Mouse (Mus musculus) layer of hippocampus, postnatal 10 days (tissue): ENCODE data around the gene 1700010I14Rik. TPM values are rescaled to one million over a fixed set of nuclear protein-coding genes. Genes with fewer than 3 reads are reported as not detected.
A peak's percentile ranks its signal among the peaks of the same experiment; 100 is the strongest.

Source experiments
- DNase-seq, 2 experiments: peaks; one replicate each; pipeline ENCODE4 v3.0.0; 2021; ENCODE audit warnings: low spot score in 2 of 2
- long read RNA-seq: library from polyadenylated mRNA; stranded (forward); transcript quantifications from one replicate; pipeline ENCODE4 v2.0.0, GENCODE M21; 2023
- total RNA-seq, 2 experiments: library from RNA; stranded (reverse); gene quantifications; 2 replicates each; pipeline ENCODE4 v1.2.3; 2021

1700010I14Rik gene
- 1 to 10 TPM; 1.7 to 2.3 TPM for total RNA-seq
- long read RNA-seq, partial matches to known transcripts, result 0 of 2 reads
- long read RNA-seq, other reads (novel, unspliced or antisense), result 0 of 2 reads

DNA sequence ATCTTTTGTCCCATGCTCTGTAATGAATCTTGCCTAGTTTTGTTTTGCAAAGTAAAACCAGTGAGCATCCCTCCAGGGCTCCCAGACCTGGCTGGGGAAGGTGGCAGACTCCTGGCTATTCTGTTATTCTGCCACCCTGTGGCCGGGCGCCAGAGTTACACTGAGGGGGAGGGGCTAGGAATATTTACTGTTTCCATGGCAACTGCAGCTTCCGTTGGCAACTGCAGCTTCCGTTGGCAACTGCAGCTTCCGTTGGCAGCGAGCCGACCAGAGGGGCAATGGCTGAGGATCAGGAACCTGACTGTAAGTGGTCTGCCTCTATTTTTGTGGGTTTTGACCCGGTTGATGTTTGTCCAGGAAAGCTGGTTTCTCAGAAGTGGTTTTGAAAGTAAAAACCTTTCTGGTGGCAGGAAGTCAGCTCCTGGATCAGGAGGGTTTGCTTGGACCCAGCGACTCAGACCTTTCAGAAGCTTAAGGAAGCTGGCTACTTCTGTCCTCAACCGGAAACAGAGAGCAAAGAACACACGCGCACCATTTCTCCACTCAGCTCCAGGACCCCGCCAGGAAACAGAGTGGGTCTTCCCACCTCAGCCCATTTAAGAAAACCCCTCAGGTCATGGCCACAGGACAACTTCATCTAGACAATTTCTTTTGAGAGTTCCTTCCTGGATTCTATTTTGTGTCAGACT is at the start of gene 1700010I14Rik:
TSS of gene 1700010I14Rik (plus strand) at position 215 of the 689 bp plus-strand sequence.
- peak; percentile 95 for DNase-seq

DNA sequence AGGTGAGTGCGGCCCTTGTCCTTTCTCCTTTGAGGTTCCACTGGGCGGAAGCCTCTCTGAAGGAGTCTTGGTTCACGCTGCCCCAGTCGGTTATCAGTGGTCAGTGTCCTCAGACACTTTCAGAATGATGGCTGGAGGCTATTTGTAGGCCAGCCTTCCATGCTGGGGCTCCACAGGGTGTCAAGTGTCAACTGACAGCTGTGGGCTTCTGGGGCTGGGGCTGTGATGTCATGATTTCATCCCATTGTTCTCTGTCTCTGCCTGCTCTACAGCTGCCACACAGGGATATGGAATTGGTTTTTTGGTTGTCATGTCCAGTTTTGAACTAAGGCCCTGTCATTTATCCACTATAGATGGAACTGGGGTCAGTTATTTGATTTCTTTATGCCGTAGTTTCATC is 36.5 kb upstream of the 1700010I14Rik start:
- no peak for DNase-seq

DNA sequence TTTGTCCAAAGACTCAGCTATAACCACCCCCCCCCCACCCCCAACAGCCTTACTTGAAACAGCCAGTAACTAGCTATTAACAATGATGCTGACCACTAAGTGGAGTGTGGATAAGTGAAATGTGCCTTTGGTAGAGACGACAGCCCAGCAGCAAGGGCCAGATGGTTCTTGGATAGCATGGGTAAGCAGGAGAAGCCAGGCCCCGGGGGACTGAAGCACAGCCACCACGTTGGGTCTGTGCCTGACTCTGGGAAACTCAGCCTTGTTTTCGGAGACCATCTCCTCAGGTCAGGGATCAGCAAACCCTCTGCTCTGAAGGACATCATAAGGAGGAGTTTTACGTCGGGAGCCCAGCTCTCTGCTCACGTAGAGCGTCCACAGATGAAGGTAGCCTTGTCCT is 35.2 kb upstream of the 1700010I14Rik start:
- DNase-seq, result no peak

DNA sequence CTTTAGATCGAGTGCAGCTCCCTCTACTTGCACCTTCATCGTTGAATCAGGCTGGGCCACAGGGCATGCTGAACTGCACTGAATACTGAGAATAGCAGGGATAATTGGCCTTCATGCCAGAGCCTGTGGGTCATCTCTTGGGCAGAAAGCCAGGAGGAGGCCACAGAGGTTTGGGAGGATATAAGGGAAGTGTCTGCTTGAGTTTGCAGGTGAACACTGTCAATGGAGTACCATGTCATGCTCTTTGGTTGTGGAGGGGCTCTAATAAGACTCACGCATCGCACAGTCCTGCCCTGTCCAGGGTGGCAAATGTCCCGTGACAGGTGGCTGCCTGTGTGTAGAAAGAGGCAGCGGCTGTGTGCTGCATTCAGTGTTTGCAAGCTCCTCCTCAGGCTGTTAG is 30.0 kb upstream of the 1700010I14Rik start:
- no peak for DNase-seq

DNA sequence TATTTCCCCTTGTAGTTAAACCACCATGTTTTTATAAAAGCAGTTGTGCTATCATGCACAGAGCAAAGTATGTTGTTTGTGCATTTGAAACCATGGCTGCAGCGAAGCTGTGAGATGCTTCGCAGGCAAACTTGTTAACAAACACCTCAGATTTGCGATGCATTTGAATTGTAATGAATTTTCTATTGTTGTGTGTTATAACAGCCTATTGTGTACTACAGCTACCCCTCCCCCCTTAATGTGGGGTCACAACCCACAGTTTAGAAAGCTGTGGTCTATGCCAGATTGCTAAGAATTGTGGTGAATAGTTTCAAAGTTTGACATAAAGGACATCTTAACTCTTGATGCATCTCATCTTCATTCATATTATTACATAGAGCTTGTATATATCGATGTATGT is 27.7 kb upstream of the 1700010I14Rik start:
- no peak for DNase-seq

DNA sequence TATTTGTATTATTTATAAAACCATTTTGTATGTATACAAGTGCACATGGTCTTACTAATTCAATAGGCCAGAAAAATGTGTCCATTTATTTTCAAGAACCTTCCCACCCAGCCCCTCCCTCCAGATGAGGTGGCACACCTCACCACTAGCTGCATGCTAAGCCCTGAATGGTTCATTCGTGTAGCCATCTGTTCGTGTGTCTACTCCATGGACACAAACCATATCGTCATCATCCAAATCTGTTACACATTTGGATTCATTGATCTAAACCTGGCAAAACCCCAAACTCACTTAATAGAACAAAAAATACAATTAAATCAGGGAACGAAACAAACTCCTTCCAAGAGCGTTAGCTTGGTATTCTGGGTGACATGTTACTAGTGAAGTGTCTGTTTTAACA is 27.0 kb upstream of the 1700010I14Rik start:
- no peak for DNase-seq

DNA sequence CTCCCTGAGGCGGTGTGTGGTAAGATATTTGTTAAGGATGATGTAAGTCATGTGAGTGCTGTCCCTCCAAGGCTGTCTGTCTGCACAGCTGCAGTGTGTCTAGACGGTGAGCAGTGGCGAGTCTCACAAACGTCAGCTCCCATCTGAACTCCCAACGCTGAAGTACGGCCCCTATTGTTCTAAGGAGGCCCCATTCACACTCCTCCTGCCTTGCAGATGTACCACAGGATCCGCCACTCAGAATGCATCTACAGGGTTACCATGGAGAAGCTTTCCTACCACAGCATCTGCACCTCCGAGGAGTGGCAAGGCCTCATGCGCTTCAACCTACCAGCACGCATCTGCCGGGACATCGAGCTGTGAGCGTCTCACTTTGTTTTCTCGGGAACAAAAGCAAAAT is 26.5 kb upstream of the 1700010I14Rik start:
- DNase-seq, result no peak

DNA sequence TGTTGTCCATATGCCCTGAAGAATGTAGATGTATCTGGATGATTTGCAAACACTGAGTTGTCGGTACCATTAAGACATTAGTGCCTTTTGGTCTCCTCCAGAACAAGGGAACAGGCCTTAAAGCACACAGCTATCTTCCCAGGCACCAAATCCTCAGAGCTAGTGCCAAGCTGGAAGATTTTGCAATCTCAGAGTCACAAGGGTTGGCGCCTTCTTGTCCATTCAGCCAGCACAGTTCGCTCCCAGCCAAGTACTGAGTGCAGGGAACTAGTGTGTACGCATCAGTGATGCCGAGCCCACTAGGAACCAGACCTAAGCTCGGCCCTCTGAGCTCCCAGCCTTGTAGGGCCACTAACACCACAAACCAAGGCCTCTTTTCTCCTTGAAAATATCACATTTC is 23.0 kb upstream of the 1700010I14Rik start:
- no peak for DNase-seq

DNA sequence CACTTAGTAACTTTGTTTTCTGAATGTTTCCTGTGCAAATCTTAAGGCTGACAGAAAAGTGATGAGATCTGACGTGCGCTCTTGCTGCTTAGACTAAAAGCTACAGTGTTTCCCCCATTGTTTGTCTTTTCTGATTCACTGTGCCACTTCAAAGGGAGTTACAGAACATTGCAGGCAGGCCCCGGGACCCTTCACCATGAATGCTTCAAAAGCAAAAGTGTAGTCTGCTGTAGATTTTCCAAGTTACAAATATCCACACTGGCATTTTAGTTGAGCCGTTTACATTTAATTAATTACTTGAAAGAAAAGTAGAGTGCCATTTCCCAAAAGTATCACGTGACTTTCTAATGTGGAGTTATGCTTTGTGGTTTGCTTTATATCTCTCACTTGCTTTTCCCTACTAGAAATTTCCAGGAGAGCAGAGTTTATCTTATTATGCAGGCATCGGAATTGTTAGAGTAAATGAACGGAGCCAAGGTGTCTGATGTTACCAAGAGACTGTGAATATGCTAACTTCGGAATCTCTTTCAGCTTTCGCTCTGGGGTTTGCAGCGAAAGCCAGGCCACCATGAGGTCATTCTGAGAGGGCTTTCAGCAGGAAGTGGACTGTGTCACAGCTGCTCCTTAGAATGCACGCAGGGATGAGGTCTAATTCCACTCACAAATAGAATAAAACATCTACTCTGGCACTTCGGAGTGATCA is 15.8 kb upstream of the 1700010I14Rik start:
- no peak for DNase-seq

DNA sequence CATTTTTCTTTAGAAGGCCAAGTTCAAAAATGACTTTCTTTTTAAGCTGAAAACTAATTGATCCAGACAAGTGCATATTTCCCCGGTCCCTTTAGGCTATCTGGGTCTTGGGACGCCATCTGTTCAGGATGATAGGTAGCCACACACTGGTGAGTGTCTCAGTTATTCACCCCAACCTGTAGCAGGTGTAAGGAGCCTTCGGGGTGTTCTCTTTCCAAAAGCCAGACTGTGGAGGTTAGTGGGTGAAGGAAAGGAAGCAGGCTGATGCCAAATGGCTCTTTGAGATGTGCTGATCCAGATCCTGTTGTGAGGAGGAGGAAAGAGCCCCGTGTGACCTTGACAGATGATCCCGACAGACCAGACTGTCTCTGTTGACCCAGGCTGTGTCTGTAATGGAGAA is 14.8 kb upstream of the 1700010I14Rik start:
- DNase-seq, result no peak

DNA sequence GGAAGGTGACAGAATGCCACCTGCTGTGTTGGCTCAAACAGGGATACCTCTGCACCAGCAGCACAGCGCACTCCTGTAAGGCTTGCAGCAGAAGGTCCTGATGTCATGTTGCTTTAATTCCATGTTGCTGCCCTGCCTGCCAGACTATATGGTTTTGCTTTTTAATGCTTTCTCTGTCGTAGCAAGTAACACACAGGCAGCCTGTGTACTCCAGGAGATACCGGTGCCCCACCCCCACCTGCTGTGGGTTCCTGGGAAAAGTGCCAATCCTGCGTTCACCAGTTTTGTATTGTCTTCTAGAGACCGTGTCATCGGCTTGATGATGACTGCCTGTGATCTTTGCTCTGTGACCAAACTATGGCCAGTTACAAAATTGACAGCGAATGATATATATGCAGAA is 13.7 kb upstream of the 1700010I14Rik start:
- no peak for DNase-seq

DNA sequence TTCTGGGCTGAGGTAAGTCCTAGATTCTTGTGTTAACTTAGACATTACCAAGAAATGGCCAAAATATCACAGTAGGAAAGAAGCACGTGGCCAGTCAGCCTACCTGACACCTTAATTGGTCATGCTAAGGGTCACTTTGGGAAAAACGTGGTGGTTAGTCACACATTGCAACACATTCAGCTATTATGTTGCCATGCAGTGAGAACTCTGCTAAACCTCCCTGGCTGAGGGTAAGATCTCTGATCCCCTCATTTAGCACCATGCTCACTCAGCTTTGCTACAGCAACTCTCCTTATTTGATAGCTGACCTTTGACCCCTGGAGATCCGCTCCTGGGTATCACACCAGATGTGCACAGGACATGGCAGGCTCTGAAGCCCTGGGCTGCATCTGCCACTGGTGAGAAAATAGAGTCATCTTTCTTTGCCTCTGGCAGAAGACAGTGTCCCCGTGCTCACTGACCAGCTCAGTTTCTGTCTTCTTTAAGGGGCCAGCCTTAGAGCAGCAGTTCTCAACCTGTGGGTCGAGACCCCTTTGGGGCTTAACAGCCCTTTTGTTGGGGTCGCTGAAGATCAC is 13.2 kb upstream of the 1700010I14Rik start:
- no peak for DNase-seq

DNA sequence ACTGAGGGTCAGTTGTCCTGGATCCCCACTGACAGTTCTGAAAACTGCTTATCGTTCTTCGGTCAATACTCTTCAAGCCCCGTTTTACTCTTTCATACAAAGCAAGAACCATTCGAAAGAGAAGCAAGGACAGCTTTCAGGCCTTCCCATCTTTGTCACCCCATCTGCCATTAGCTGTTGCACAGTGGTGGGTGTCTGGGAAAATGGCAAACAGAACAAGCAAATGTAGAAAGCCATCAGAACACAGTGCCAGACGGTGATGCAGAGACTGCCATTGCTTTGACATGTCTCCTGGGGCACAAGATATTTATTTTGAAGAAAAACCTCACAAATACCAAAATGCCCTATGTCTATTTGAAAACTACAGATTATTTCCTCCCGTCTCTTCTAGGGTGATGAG is 11.4 kb upstream of the 1700010I14Rik start:
- DNase-seq, result no peak

DNA sequence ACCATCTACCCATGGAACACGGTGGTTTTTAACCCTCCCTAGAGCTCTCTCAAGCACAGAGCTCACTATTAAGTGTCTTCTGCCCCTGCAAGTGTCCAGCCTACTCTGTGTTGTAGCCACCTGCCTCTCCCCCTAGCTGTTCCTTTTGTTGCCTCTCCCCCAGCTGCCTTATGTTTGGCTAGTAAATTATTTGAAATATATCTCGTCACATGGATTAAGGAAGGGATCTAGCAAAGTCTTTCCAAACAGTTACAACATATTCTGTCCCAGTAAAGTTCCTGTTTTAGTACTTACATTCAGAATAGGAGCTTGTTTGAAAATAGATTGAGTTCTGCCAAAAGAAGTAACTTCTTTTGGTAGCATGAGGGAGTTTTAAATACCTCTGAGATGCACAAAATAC is 10.9 kb upstream of the 1700010I14Rik start:
- no peak for DNase-seq

DNA sequence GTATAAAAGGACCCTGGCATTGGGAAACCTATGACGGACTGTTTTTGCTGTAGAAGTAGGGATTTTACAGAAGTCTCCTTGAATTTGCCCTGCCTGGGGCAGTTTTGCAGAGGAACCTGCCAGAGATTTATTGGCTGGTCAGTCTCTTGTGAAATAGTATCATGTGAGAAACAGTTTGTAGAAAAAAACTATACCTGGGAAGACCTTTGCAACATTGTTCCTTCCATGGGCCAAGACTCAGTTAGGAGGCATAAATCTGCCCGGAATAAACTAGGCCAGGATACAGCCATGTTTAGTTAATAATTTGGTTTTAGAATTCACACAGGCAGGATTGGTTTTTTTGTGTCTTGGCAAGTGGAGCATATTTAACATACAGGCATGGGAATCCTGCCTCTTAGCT is 4.6 kb upstream of the 1700010I14Rik start:
- no peak for DNase-seq

DNA sequence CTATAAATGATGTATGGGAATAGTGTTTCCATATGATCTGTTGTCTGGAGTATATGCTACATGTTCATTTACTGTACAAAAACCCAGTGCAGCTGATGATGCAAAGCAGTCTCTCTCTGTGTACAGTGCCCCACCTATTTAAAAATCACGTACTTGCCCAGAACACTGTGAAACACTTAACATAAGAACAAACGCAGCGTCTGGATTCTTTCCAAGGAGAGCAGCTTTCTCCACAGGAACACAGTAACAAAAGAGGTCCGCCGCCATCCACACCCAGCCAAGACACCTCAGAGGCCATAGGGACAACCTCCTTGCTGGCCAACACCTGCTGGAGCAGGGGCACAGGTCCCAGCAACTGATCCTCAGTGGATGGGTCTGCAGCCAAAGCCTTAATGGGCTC is 2.4 kb upstream of the 1700010I14Rik start:
- DNase-seq, result peak in 1 of 2 experiments; percentile 38

DNA sequence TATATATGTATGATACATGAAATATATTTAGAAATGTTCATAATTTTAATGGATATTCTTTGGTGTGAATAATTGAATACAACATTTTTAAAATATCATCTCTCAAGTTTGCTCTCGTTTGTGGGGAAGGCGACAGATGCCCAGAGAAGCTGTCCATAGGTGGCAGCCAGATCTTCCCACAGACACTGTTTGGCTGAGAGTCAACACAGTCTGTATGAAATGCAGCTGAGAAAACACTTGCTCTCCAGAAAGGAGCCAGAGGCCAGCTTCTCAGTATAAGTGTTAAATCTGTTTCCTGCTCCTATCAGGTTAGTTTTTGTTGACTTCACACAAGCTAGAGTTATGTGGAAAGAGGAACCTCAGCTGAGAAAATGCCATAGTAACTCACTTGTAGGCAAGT is 1.6 kb upstream of the 1700010I14Rik start:
- peak; percentile 38 to 39 for DNase-seq

DNA sequence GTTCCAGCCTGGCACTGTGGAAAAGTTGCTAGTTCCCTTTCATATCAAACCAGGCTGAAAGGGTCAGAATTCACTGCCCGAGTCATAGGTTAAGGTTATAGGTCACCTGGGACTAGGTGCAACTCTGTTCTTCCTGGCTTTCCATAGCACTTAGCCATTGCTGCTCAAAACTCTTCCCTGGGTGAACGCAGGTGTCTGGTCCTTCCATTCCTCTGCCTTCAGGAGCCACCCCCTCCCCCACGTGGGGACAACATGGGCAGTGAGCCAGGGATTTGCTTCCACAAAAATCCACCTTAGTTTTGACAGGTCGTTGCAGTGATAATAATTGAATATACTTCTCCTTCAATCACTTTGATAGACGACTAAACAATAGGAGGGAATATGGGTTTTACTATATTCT is 764 bp upstream of the 1700010I14Rik start:
- DNase-seq, result peak; percentile 25 to 40

DNA sequence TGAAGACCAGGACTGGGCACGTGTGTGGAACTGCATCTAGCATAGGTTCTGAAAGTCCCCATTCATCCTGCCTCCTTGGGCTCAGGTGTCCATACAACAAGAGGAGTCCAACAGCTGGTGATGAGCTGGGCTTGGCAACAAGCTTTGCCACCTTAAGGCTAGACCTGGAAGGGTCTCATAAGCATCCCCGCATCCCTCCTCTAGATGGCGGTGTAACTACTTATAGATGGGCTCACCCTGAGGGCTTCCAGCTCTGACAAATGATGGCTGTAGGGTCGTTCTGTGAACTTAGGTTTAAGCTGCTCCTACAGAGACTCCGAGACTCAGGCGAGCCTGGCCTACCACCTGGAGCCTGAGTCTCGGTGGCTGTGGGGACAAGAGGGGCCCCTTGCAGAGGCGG is 3.0 kb downstream of the 1700010I14Rik start:
- peak; percentile 41 to 52 for DNase-seq

DNA sequence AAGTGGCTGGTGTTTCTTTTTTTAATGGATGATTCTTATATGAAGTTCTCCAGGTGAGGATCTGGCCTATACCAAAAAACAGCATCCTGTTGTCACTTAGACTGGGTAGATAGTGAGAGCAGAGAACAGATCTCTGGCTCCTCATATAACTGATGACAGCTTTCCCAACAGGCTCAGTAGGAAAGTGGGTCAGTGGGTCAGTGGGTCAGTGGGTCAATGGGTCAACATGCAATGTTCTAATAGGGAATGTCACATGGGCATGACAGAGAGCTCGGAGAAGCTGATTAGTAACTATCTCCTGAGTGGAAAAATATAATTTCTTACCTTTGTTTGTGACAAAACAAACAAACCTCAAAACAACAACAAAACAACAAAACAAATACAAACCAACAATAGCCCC is 7.2 kb downstream of the 1700010I14Rik start:
- no peak for DNase-seq

DNA sequence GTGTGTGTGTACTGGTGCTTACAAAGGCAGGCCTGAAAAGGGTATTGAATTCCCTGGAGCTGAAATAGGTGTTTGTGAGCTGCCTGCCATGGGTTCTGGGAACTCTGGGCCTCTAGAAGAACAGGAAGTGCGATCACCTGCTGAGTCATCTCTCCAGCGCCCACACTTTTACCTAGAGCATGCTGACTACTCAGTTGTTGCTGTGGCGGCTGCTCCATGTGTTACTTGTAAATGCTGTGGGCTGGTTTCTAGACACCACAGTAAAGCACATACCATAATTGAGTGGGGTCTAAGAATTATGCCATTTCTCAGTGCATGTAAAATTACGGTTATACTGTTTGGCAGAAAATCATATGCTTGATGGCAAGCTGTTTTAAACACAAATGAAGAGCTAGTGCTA is 14.3 kb downstream of the 1700010I14Rik start:
- no peak for DNase-seq

DNA sequence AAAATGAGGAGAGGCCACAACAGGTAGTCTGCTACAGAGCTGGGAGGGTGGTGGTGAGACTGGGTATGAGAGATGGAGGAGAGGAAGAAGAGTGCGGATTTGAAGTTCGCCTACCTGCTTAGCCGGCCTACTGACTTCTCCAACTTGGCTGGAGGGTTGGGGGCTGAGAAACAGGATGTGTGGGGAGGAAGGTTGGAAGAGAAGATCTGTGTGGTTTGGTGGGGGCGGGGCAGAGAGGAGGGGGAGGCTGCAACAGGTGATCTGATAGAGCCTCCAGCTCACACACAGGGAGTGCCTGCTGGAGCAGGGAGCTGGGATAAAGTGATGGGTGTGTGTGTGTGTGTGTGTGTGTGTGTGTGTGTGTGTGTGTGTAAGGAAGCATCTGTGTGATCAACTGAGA is 16.4 kb downstream of the 1700010I14Rik start:
- DNase-seq, result no peak
